Mouse (Mus musculus): ENCODE data around the gene Oprm1.
"Not testable (repeated sequence)": the region's sequence is repeated elsewhere in the genome, so short reads cannot be mapped to it uniquely, and the experiment has no call there.

The Oprm1 gene

GRCm38 (mm10) chr10:6758206-6758605 lies at the start of gene Oprm1:
Oprm1 (plus strand) TSS chr10:6758506.
- DNase-seq (ENCODE audit: low read depth), result no peak

GRCm38 (mm10) chr10:6717181-6717948 lies 40.9 kb upstream of the Oprm1 start:
- DNase-seq (ENCODE audit: low read depth), result peak; percentile 53

GRCm38 (mm10) chr10:6723765-6724164 lies 34.5 kb upstream of the Oprm1 start:
- no peak for DNase-seq (ENCODE audit: low read depth)

- DNase-seq (ENCODE audit: low read depth), result no peak
Measured at GRCm38 (mm10) chr10:6728469-6728868, 29.8 kb upstream of the Oprm1 start.

GRCm38 (mm10) chr10:6753375-6753774 lies 4.9 kb upstream of the Oprm1 start:
- peak; percentile 26 for DNase-seq (ENCODE audit: low read depth)

GRCm38 (mm10) chr10:6761287-6761811 lies 3.0 kb downstream of the Oprm1 start, which contains the start of gene Gm10945:
Gm10945 (minus strand) TSS chr10:6761761.
- no peak for DNase-seq (ENCODE audit: low read depth)

- peak; percentile 9 for DNase-seq (ENCODE audit: low read depth)
Measured at GRCm38 (mm10) chr10:6788517-6789237, 30.4 kb downstream of the Oprm1 start.

- no peak for DNase-seq (ENCODE audit: low read depth)
Measured at GRCm38 (mm10) chr10:6790226-6790625, 31.9 kb downstream of the Oprm1 start.

GRCm38 (mm10) chr10:6820626-6821025 lies 62.3 kb downstream of the Oprm1 start:
- DNase-seq (ENCODE audit: low read depth), result no peak

- no peak for DNase-seq (ENCODE audit: low read depth)
Measured at GRCm38 (mm10) chr10:6842225-6842624, 83.9 kb downstream of the Oprm1 start.

- no peak for DNase-seq (ENCODE audit: low read depth)
Measured at GRCm38 (mm10) chr10:6846283-6846682, 88.0 kb downstream of the Oprm1 start.

GRCm38 (mm10) chr10:6848162-6848754 lies 90.0 kb downstream of the Oprm1 start:
- DNase-seq (ENCODE audit: low read depth), result no peak

GRCm38 (mm10) chr10:6848834-6849233 lies 90.5 kb downstream of the Oprm1 start:
- no peak for DNase-seq (ENCODE audit: low read depth)

- no peak for DNase-seq (ENCODE audit: low read depth)
Measured at GRCm38 (mm10) chr10:6855812-6856211, 97.5 kb downstream of the Oprm1 start.

GRCm38 (mm10) chr10:6871418-6872072 lies 113.2 kb downstream of the Oprm1 start:
- no peak for DNase-seq (ENCODE audit: low read depth)

GRCm38 (mm10) chr10:6873917-6874316 lies 115.6 kb downstream of the Oprm1 start:
- peak; percentile 3 for DNase-seq (ENCODE audit: low read depth)

- no peak for DNase-seq (ENCODE audit: low read depth)
Measured at GRCm38 (mm10) chr10:6878276-6878881, 120.1 kb downstream of the Oprm1 start.

GRCm38 (mm10) chr10:6882041-6882440 lies 123.7 kb downstream of the Oprm1 start:
- not testable (repeated sequence) for DNase-seq (ENCODE audit: low read depth)

GRCm38 (mm10) chr10:6885460-6885859 lies 127.2 kb downstream of the Oprm1 start:
- peak; percentile 66 for DNase-seq (ENCODE audit: low read depth)

- no peak for DNase-seq (ENCODE audit: low read depth)
Measured at GRCm38 (mm10) chr10:6889640-6890245, 131.4 kb downstream of the Oprm1 start.

GRCm38 (mm10) chr10:6890348-6891009 lies 132.2 kb downstream of the Oprm1 start:
- peak; percentile 72 for DNase-seq (ENCODE audit: low read depth)
